Mouse (Mus musculus) ES-Bruce4 (cell line): Measurements from ENCODE around the gene Mst1. TPM values are rescaled to one million over a fixed set of nuclear protein-coding genes. Genes with fewer than 3 reads are reported as not detected.

Experiments
- H3K27ac ChIP-seq: 2 replicates; pipeline ENCODE4 v1.5.1; 2012; ENCODE audit warnings: low read length, inconsistent platforms; ENCODE audit not compliant: insufficient read depth
- H3K27me3 ChIP-seq: 2 replicates; pipeline ENCODE4 v1.6.1; 2012; ENCODE audit warnings: mild to moderate bottlenecking, low read length, inconsistent platforms; ENCODE audit not compliant: control insufficient read depth, poor library complexity, insufficient read depth, severe bottlenecking
- H3K36me3 ChIP-seq: 2 replicates; pipeline ENCODE4 v1.6.1; 2012; ENCODE audit warnings: inconsistent platforms, mild to moderate bottlenecking, low read length, moderate library complexity; ENCODE audit not compliant: control insufficient read depth, poor library complexity, insufficient read depth, severe bottlenecking
- H3K4me1 ChIP-seq: one replicate; pipeline ENCODE4 v1.8.1; 2011; ENCODE audit warnings: low read length; ENCODE audit not compliant: control insufficient read depth, insufficient read depth
- H3K4me3 ChIP-seq: 2 replicates; pipeline ENCODE4 v1.5.1; 2011; ENCODE audit warnings: low read depth, mild to moderate bottlenecking, low read length
- H3K9ac ChIP-seq: 2 replicates; pipeline ENCODE4 v1.6.1; 2012; ENCODE audit warnings: low read depth, mild to moderate bottlenecking, inconsistent platforms; ENCODE audit not compliant: poor library complexity, severe bottlenecking
- H3K9me3 ChIP-seq: replicated peaks from 2 replicates; pipeline ENCODE4 v1.6.1; 2012; ENCODE audit warnings: mild to moderate bottlenecking, low read length, inconsistent platforms; ENCODE audit not compliant: control insufficient read depth, poor library complexity, insufficient read depth, severe bottlenecking
- CTCF ChIP-seq: IDR thresholded peaks from one replicate; pipeline ENCODE4 v1.8.1; 2011; ENCODE audit warnings: low read depth, low read length
- EP300 ChIP-seq: IDR thresholded peaks from 2 replicates; pipeline ENCODE4 v1.6.1; 2011; ENCODE audit warnings: low read depth, low read length; ENCODE audit not compliant: insufficient read depth
- POLR2A ChIP-seq: IDR thresholded peaks from one replicate; pipeline ENCODE4 v1.8.1; 2011; ENCODE audit warnings: low read length; ENCODE audit not compliant: insufficient read depth
- polyA plus RNA-seq: library from polyadenylated mRNA; stranded (reverse); fragments of >200 nt; gene quantifications from 2 replicates; pipeline ENCODE4 v1.2.4, GENCODE M21; 2011; ENCODE audit warnings: low read depth; ENCODE audit not compliant: missing spikeins, insufficient read depth, insufficient read length

The Mst1 gene
- polyA plus RNA-seq, 1 experiment = 1.2 TPM

- TF ChIP-seq POLR2A = no peak
- peak; percentile 82 for TF ChIP-seq CTCF
- no peak for TF ChIP-seq EP300
- Histone ChIP-seq H3K4me3 (no peak overlapping the region), H3K9me3 (no peaks in the 10 kb centered on the region), H3K4me1 (no peaks in the 10 kb centered on the region), H3K27me3 (no peaks in the 10 kb centered on the region), H3K36me3 (no peaks in the 10 kb centered on the region), H3K9ac (no peak overlapping the region), H3K27ac (no peak overlapping the region)
Measured at GRCm38 (mm10) chr9:108065491-108066011, 14.7 kb upstream of the Mst1 start.

- H3K9me3 ChIP-seq = no peaks in the 10 kb centered on the region
- no peaks in the 10 kb centered on the region for H3K27me3 ChIP-seq
- no peak overlapping the region for H3K9ac ChIP-seq
- H3K4me3 ChIP-seq = no peak overlapping the region
- TF ChIP-seq EP300 (no peak), CTCF (peak; percentile 48), POLR2A (no peak)
- no peak overlapping the region for H3K27ac ChIP-seq
- no peaks in the 10 kb centered on the region for H3K36me3 ChIP-seq
- no peaks in the 10 kb centered on the region for H3K4me1 ChIP-seq
Measured at GRCm38 (mm10) chr9:108067199-108067598, 13.0 kb upstream of the Mst1 start.

- H3K4me1 ChIP-seq = no peaks in the 10 kb centered on the region
- H3K27ac ChIP-seq = no peak overlapping the region
- TF ChIP-seq CTCF (peak; percentile 72), EP300 (no peak)
- no peak overlapping the region for H3K9ac ChIP-seq
- H3K27me3 ChIP-seq = no peaks in the 10 kb centered on the region
- H3K36me3 ChIP-seq = no peaks in the 10 kb centered on the region
- peak overlapping the region; percentile 17; the same call in 1 of the 2 replicates for H3K4me3 ChIP-seq
- H3K9me3 ChIP-seq = no peaks in the 10 kb centered on the region
Measured at GRCm38 (mm10) chr9:108067900-108068299, 12.3 kb upstream of the Mst1 start.

- H3K9ac ChIP-seq = no peak overlapping the region
- no peaks in the 10 kb centered on the region for H3K9me3 ChIP-seq
- no peaks in the 10 kb centered on the region for H3K4me1 ChIP-seq
- no peak for TF ChIP-seq POLR2A
- no peaks in the 10 kb centered on the region for H3K36me3 ChIP-seq
- H3K4me3 ChIP-seq = no peak overlapping the region
- no peaks in the 10 kb centered on the region for H3K27me3 ChIP-seq
- no peak overlapping the region for H3K27ac ChIP-seq
Measured at GRCm38 (mm10) chr9:108069007-108069406, 11.2 kb upstream of the Mst1 start.

GRCm38 (mm10) chr9:108069529-108069928 lies 10.7 kb upstream of the Mst1 start:
- no peaks in the 10 kb centered on the region for H3K27me3 ChIP-seq
- no peaks in the 10 kb centered on the region for H3K36me3 ChIP-seq
- no peak overlapping the region for H3K4me3 ChIP-seq
- no peaks in the 10 kb centered on the region for H3K9me3 ChIP-seq
- H3K4me1 ChIP-seq = no peaks in the 10 kb centered on the region
- TF ChIP-seq CTCF = no peak
- TF ChIP-seq EP300 = no peak
- H3K9ac ChIP-seq = no peak overlapping the region
- H3K27ac ChIP-seq = no peak overlapping the region

- H3K9me3 ChIP-seq = no peaks in the 10 kb centered on the region
- no peaks in the 10 kb centered on the region for H3K4me1 ChIP-seq
- H3K4me3 ChIP-seq = no peak overlapping the region
- no peak overlapping the region for H3K9ac ChIP-seq
- TF ChIP-seq POLR2A = no peak
- no peak for TF ChIP-seq CTCF
- no peak for TF ChIP-seq EP300
- H3K36me3 ChIP-seq = no peaks in the 10 kb centered on the region
- H3K27ac ChIP-seq = no peak overlapping the region
- no peaks in the 10 kb centered on the region for H3K27me3 ChIP-seq
Measured at GRCm38 (mm10) chr9:108071801-108072200, 8.4 kb upstream of the Mst1 start.
